Mouse (Mus musculus) liver, adult 2 months (tissue): Measurements from ENCODE around the gene Csrp2. TPM values are rescaled to one million over a fixed set of nuclear protein-coding genes. Genes with fewer than 3 reads are reported as not detected.

Experiments used
- DNase-seq: peaks from one replicate; pipeline ENCODE4 v3.0.0-alpha.2; 2011; ENCODE audit warnings: low read depth, low spot score; ENCODE audit errors: extremely low read depth
- H3K27ac ChIP-seq: fragments of 200-500 bp; replicated peaks from 2 replicates; pipeline ENCODE4 v1.5.1; 2012; ENCODE audit warnings: low read depth, mild to moderate bottlenecking, control low read depth, inconsistent platforms, low read length; ENCODE audit not compliant: insufficient read depth
- H3K27me3 ChIP-seq: fragments of 200-500 bp; 2 replicates; pipeline ENCODE4 v1.6.1; 2012; ENCODE audit warnings: mild to moderate bottlenecking, moderate library complexity, low read length, inconsistent platforms; ENCODE audit not compliant: control insufficient read depth, insufficient read depth
- H3K36me3 ChIP-seq: fragments of 200-500 bp; 2 replicates; pipeline ENCODE4 v1.6.1; 2012; ENCODE audit warnings: low read length, inconsistent platforms; ENCODE audit not compliant: control insufficient read depth, insufficient read depth
- H3K4me1 ChIP-seq: fragments of 200-500 bp; 2 replicates; pipeline ENCODE4 v1.6.1; 2011; ENCODE audit warnings: low read length; ENCODE audit not compliant: control insufficient read depth, insufficient read depth
- H3K4me3 ChIP-seq: fragments of 200-500 bp; 2 replicates; pipeline ENCODE4 v1.5.1; 2011; ENCODE audit warnings: low read depth, mild to moderate bottlenecking, control low read depth, low read length, moderate library complexity; ENCODE audit not compliant: insufficient read depth
- H3K79me2 ChIP-seq: fragments of 200-500 bp; 2 replicates; pipeline ENCODE4 v1.6.1; 2012; ENCODE audit warnings: inconsistent platforms, mild to moderate bottlenecking, low read length, moderate library complexity; ENCODE audit not compliant: control insufficient read depth, insufficient read depth
- H3K9ac ChIP-seq: fragments of 200-500 bp; 2 replicates; pipeline ENCODE4 v1.6.1; 2012; ENCODE audit warnings: low read depth, mild to moderate bottlenecking, control low read depth, inconsistent platforms, low read length
- CTCF ChIP-seq: fragments of 200-500 bp; IDR thresholded peaks from 2 replicates; pipeline ENCODE4 v1.5.1; 2011; ENCODE audit warnings: low read depth, low read length, control low read depth
- POLR2A ChIP-seq: fragments of 200-500 bp; IDR thresholded peaks from 2 replicates; pipeline ENCODE4 v1.6.1; 2011; ENCODE audit warnings: low read length, control low read depth; ENCODE audit not compliant: insufficient read depth; ENCODE audit errors: extremely low read depth
- WGBS: fragments of 180-500 bp; shearing (Covaris S2); methylation state at CpG from one replicate; pipeline ENCODE4 v1.1.7; 2018; 5-methylcytosine and 5-hydroxymethylcytosine counted together
- polyA plus RNA-seq: library from polyadenylated mRNA; depleted of rRNA; stranded (reverse); fragments of >200 nt; gene quantifications from 2 replicates; pipeline ENCODE4 v1.2.3, GENCODE M21; 2012
- total RNA-seq: library from RNA; depleted of rRNA; stranded (reverse); fragments of >200 nt; gene quantifications from 2 replicates; pipeline ENCODE4 v1.2.3, GENCODE M21; 2014

The Csrp2 gene
- total and polyA plus RNA-seq, 2 experiments: 26.0 to 76.8 TPM

DNA sequence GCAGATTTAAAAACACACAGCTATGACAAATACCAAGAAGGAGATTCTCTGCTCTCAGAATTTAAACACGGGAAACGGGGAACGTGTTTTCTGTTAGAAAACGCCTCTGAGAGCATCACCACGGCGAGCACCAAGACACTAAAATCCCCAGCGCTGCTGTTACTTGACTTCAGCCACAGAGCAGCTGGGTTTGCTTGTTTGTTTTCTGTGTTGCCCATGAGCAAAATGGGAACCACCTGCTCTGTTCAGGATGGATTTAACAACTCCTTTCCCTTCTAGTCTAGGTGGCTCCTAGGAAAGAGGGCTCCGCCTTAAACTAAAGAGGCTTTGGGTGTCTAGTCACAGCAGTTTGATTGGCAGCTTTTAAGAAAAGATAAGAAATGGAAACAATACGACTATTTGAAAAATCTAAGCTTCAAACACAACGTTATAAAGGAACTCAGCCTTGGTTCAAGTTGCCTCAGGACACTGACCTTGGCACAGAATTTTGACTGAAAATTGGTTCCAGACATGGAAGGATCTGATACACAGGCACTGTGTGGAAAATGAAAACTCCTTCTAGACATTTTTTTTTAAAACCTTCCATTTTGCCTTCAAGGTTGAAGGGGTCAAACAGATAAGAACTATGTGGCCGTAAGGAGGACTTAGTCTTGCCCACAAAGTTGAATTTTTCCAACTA is 2.8 kb upstream of the Csrp2 start:
- 81% methylated on average over 11 of the region's 11 CpGs for WGBS

DNA sequence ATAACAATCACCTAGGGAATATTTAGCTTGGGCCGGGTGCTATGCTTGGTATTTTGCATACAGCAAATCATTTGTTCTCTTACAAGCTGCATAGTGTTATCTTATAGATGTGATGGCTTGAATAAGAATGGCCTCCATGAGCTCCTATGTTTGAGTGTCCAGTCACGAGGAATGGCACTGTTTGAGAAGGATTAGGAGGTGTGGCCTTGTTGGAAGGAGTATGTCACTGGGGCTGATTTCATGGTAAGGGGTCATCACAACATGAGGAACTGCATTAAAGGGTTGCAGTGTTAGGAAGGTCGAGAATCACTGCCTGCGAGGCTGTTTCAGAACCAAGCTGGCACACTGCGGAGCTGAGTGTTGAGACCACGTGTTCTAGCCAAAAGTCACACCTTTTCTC is 2.1 kb upstream of the Csrp2 start:
- H3K79me2 ChIP-seq: peaks cover 6% of the 10 kb centered on the region; the same call in 1 of the 2 replicates
- WGBS: 98% methylated on average over 6 of the region's 6 CpGs
- H3K36me3 ChIP-seq: no peaks in the 10 kb centered on the region
- H3K9ac ChIP-seq: no peak overlapping the region
- DNase-seq: no peak
- TF ChIP-seq CTCF (no peak), POLR2A (no peak)
- H3K27ac ChIP-seq: no peak overlapping the region
- no peaks in the 10 kb centered on the region for H3K27me3 ChIP-seq
- no peak overlapping the region for H3K4me3 ChIP-seq
- H3K4me1 ChIP-seq: peaks cover 11% of the 10 kb centered on the region

More for the DNA sequence above, 2.8 kb upstream of the Csrp2 start:
- peaks cover 6% of the 10 kb centered on the region for H3K4me1 ChIP-seq
- no peak overlapping the region for H3K9ac ChIP-seq
- no peaks in the 10 kb centered on the region for H3K27me3 ChIP-seq
- DNase-seq: no peak
- no peak overlapping the region for H3K27ac ChIP-seq
- H3K79me2 ChIP-seq: peaks cover 2% of the 10 kb centered on the region; the same call in 1 of the 2 replicates
- TF ChIP-seq CTCF (no peak), POLR2A (no peak)
- no peak overlapping the region for H3K4me3 ChIP-seq
- no peaks in the 10 kb centered on the region for H3K36me3 ChIP-seq

DNA sequence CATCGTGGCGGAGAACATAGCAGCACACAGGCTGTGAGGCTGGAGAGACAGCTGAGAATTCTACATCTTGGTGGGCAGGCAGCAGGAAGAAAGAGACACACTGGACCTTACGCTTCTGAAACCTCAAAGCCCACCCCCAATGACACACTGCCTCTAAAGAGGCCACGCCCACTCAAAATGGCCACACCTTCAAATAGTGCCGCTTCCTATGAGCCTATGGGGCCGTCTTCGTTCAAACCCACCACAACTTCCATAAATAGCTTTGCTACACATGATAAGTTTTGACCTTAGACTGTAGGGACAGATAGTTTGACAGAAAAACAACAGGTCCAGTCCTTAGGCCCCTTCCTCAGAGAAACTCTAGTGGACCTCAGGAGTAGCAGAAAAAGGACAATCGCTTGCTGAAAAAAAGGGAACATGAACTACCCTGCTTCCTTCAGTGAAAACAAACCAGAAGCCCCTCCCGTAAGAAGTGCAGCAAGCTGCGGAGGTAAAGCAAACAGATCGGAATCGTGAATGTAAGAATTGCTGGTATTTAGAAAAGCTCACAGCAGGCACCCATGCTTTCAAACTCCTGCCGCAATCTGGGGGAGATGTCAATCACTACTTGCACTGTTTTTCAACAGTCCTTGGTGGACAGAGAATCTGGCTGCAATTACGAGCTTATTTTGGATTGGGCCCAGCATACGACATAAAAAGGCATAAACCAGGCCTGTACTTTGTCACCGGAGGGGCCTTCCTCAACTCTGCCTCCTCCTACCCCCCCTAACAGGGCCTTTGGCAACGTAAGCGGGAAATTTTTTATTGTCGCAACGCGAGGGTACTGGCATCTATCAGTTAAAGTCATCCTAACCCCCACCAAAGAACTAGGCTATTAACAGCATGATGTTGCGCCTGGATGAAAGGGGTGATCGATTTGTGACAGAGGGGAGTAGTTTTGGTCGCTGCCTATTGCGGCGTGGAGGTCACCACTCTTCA is 886 bp upstream of the Csrp2 start:
- no peaks in the 10 kb centered on the region for H3K36me3 ChIP-seq
- TF ChIP-seq POLR2A (no peak), CTCF (no peak)
- peaks cover 10% of the 10 kb centered on the region; the same call in 1 of the 2 replicates for H3K79me2 ChIP-seq
- H3K4me1 ChIP-seq: peaks cover 16% of the 10 kb centered on the region
- H3K27ac ChIP-seq: peak overlapping the region; percentile 69; the same call in 1 of the 2 replicates
- WGBS: 22% methylated on average over 26 of the region's 26 CpGs
- peak; percentile 63 for DNase-seq
- peak overlapping the region; percentile 0; the same call in 1 of the 2 replicates for H3K4me3 ChIP-seq
- no peaks in the 10 kb centered on the region for H3K27me3 ChIP-seq
- 0 out of 2 replicates have a peak overlapping the region, but pooled peaks have one; percentile 1 for H3K9ac ChIP-seq

DNA sequence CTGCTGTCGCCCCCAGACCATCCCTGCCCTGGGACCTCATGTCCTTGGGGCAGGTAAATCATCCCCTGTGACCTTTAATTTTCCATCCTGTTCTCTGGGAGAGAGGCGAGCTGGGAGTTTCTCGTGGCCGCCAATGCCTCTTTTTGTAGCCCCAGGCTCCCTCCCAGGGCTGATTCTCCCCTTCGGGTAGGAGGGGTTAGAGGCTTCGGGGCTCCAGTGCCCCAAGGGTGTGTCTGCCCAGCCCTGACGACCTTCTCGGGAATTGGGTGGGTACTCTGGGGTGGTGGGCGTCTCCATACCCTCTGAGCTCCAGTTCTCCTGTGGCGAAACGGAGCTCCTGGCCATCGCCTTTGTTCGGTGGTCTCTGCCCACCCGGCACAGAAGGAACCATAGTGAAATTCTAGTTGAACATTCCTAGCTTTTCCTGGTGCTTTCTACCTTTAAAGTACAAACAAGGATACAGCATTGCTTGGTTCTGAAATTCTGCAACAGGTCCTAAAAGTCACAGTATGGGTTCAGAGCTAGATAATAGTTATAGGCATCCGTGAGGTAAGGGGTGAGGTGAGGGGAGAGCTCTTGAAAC is 870 bp downstream of the Csrp2 start:
- WGBS: 2% methylated on average over 15 of the region's 15 CpGs
- H3K9ac ChIP-seq: peak overlapping the region; percentile 61
- H3K4me3 ChIP-seq: peak overlapping the region; percentile 68
- H3K27ac ChIP-seq: peak overlapping the region; percentile 64
- no peaks in the 10 kb centered on the region for H3K36me3 ChIP-seq
- TF ChIP-seq CTCF (no peak), POLR2A (no peak)
- no peaks in the 10 kb centered on the region for H3K27me3 ChIP-seq
- H3K79me2 ChIP-seq: peaks cover 22% of the 10 kb centered on the region; the same call in 1 of the 2 replicates
- peaks cover 20% of the 10 kb centered on the region for H3K4me1 ChIP-seq
- DNase-seq: no peak

DNA sequence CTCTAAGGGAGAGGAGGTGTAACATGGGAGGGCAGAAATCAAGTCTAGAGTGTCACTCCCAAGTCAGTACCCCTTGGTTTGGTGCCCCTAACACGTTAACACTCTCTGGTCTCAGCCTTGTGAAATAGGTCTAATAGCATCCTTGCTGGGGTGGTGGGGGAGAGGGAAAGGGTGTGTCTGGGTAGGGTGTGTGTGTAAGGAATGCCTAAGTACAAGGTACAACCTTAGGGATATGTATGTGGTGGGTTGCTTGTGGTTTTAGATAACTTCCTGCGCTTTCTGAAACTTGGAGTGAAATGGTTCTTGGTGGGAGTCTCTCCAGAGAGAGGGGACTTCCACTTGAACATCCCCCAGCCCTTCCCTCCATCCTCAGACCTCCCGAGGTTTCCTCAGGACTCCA is 2.3 kb downstream of the Csrp2 start:
- peaks cover 20% of the 10 kb centered on the region for H3K4me1 ChIP-seq
- no peak for DNase-seq
- peaks cover 26% of the 10 kb centered on the region; the same call in 1 of the 2 replicates for H3K79me2 ChIP-seq
- no peak overlapping the region for H3K4me3 ChIP-seq
- no peaks in the 10 kb centered on the region for H3K36me3 ChIP-seq
- no peak overlapping the region for H3K27ac ChIP-seq
- no peak for TF ChIP-seq POLR2A
- TF ChIP-seq CTCF: no peak
- no peaks in the 10 kb centered on the region for H3K27me3 ChIP-seq
- no peak overlapping the region for H3K9ac ChIP-seq
- WGBS: 69% methylated on average over 3 of the region's 3 CpGs
